Mouse (Mus musculus): Measurements from ENCODE around the gene Trpm5.

Gene Trpm5

DNA sequence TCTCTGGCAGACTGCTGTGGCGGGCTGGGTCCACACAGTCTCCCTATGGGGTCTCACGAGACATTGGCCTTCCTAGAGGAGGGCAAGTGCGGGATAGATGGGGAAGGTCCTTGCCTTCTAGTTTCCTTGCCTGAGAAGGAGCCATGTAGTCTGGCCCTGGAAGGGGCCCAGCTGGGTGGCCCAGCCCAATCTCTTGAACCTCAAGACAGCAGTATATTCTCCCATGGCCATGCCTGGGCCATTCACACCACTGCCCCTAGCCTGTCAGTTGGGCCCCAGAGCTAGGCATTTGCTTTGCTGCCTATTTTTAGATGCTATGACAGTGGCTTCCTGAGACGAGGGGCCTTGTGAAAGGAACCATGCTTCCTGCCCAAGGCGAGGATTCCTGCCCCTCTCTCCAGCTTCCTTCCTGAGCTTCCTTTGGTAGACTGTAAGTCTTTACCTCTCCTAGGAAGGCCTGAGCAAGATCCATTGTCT, 36.2 kb downstream of the Trpm5 start:
- WGBS, result 47% methylated on average over 5 of the region's 5 CpGs

- 70% methylated on average over 9 of the region's 9 CpGs for WGBS
These were observed 36.7 kb downstream of the Trpm5 start for GRCm38 (mm10) chr7:143057667-143058220.

DNA sequence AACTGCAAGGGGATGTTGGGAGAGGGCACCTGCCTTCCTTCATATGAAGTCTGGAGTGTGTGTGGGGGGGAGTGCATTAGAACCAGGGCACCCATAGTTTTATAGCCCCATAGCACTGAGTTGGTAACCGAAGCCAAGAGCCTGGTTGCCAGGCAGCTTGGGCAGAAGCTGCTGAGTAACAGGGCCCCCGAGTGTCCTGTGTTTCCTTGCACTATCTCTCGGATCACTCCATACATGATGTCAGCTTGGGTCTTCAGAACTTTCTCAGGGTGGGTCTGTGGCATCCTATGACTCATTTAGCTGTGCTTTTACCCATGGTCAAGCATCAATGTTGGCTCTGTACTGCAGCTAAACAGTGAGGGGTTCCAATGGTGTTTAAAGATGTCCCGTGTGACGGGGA, 37.4 kb downstream of the Trpm5 start:
- WGBS, result 64% methylated on average over 5 of the region's 5 CpGs

DNA sequence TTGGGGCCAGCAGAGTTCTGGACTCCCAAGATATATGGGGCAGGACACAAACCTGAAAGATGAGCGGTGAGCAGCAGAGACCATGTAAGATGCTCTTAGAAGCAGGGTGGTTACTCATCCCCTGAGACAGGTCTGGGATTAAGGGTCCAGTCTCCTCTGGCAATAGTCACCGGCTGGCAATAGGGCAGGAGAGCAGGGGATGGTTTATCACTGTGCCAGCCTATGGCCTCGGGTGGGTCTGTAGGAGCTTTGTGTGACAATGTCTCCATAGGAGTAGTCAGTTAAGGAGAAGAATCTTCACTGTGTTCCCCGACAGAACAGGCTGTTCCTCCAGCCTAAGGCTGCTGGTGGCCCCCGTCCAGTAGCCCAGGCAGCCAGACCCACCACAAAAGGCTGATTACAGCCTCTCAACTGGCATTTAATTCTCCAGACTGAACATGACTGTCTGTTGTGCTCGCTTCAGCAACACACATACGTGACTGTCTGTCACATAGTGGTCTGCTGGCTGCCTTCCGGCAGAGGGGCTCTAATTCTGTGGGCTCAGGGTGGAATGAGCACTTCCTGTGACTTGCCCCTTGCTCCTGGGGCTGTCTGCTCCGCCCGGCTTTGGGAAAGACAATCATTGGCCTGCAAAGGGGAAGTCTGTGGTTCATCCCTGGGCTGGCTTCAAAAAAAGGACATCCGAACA, 38.8 kb downstream of the Trpm5 start:
- 33% methylated on average over 11 of the region's 11 CpGs for WGBS

DNA sequence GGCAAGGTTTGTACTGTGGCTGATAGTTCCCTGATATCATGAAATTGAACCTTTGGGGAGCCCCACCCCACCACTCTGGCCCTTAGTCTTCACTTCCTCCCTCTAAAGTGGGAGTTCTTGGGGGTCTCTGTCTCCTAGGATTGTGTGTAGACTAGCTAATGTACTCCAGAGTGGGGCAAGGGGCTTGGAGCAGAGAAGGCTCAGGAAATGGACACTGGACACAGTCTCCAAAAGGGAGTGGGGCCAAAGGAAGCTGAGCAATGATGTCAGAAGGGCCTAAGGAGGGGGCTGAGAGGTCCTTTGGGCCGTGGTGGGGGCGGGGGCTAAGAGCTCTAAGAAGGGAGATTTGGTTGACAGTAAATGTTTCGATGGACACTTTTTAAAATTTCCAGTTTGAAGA, 39.4 kb downstream of the Trpm5 start:
- WGBS, result 60% methylated on average over 3 of the region's 3 CpGs

- WGBS, result 14% methylated on average over 3 of the region's 3 CpGs
These were observed 39.9 kb downstream of the Trpm5 start for GRCm38 (mm10) chr7:143054612-143054965.

DNA sequence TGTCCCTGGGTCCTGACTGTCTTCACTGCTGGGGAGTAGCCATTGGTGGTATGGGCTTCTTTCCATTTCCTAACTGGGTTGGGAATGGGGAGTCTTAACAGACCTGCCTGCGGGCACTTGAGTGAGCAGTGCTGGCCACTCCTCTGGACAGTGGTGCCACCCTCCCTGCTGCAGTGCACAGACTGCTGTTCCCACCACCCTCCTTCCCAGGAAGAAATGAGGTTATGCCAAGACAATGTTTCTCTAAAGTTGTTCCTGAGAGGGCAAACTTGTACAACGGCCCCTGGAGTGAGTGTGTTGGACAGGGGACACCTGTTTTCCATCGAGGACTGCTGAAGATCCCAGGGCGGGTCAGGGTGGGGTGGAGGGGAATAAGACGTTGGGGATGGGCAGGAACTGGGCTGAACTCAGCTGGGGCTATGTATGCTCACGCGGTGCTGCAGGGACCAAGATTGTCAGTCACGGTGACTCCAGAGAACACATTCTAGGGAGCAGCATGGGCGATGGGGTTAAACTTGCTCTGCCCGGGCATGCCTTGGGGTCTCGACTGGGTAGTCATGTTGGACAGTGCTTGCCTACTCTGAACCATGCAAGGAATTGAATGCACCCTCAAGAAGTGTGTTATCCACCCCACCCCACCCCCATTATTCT, 40.4 kb downstream of the Trpm5 start:
- 21% methylated on average over 11 of the region's 11 CpGs for WGBS

DNA sequence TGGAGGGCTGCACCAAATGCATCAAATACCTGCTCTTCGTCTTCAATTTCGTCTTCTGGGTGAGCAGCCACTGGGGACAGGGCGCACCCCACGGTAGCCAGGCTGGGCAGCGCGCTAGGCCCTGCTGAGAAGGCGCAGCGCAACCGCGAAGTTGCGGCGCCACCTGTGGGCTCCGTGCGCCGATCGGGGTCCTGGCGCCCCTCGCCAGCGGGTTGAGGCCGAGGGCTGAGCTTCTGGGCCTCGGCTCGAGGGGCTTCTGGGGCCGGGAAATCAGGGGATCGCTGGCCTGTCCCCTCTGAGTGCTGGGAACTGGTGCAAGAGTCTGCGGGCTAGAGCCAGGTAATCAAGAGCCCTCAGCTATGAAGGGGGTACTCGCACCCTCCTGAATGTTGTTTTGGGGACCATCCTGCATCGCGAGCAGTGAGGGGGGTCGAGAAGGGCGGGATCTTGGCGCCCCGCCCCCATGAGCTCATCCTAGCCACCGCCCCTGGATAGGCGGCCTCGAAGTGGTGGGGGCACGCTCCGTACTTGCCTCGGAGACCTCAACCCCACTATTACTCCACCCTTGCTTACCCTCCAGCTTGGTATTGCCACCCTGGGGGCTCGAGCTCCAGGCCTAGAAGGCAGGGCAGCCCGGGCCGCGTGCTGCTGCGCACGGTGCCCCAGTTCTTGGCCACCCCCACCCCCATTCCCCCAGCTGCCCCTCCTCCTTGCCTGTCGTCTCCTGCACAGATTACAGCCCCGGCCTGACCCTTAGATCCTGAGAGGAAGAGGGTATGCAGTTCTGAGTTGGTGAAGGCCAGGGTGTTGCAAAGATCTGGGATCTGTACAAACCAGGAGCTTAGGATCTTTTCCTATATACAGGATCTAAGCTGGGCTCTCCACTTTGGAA, 41.2 kb downstream of the Trpm5 start:
- WGBS, result under 1% methylated on average over 46 of the region's 46 CpGs

DNA sequence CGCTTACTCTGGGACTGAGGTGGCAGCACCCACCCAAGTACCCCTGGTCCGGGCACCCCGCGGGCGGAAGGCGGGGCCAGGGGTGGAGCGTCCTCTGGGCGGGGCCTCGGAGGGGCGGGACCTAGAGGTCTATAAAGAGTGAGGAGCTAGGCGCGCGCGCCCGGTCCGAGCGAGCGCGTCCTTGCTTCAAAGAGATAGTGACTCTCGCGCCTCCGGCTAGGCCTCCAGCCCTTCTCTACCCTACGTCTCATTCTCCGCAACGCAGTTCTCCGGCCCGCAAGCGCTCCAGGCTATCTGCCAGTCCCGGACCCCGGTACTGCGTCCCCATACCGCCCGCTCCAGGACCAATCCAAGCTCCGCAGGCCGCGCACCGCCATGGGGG, 41.8 kb downstream of the Trpm5 start, which contains the start of gene Cd81:
Gene Cd81, plus strand, starts transcription at position 114 of the 382 bp plus-strand sequence.
- WGBS, result 1% methylated on average over 34 of the region's 37 CpGs

DNA sequence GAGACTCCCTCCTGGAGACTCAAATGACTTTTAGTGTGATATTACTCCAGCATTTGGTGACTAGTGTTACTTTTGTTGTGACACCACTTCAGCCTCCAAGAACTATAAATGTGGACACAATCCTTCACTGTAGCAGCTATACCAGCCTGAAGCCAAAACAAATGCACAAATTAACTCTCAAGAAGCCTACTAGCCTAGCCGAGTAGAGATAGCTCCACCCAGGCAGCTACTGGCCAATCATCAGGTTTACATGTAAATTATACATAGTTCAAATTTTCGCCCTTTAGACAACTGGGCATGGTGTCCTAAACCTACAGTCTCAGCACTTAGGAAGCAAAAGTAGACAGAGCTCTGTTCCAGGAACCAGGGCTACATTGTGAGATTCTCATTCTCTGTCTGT, 43.1 kb downstream of the Trpm5 start:
- WGBS, result 76% methylated on average over 2 of the region's 2 CpGs

GRCm38 (mm10) chr7:143049841-143050816, 44.3 kb downstream of the Trpm5 start:
- WGBS, result 90% methylated on average over 3 of the region's 3 CpGs

- 75% methylated on average over 3 of the region's 3 CpGs for WGBS
These were observed 45.1 kb downstream of the Trpm5 start for GRCm38 (mm10) chr7:143049331-143049730.

GRCm38 (mm10) chr7:143046358-143046757, 48.1 kb downstream of the Trpm5 start:
- WGBS, result 72% methylated on average over 7 of the region's 7 CpGs

DNA sequence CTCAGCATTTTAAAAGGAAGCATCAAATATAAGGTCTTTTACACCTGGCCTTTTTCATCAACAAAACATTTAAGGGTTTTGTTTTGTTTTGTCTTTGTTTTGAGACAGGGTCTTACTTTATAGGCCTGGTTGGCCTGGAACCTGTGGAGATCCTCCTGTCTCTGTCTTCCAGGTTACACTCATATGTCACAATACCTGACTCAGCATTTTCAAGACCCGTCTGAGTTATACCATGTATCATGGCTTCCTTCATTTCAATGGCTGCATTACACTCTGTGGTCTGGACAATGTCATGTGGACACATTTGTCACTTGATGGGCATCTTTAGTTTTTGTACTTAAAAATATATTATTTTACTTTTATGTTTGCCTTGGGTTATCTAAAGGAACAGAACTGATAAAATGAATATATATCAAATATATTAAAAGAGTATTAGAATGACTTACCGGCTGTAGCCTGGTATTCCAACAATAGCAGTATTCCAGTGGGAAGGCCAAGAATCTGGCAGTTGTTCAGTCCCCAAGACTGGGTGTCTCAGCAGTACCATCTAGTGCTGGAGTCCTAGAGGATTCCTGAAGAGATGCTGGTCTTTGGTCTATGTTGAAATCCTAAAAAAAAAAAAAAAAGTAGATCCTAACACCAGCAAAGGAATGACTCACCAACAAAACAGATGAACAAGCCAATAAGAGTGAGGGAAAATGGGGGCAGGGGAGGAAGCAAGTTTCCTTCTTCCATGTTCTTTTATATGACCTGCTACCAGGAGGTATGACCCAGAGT, 50.2 kb downstream of the Trpm5 start:
- WGBS, result 82% methylated on average over 2 of the region's 2 CpGs

DNA sequence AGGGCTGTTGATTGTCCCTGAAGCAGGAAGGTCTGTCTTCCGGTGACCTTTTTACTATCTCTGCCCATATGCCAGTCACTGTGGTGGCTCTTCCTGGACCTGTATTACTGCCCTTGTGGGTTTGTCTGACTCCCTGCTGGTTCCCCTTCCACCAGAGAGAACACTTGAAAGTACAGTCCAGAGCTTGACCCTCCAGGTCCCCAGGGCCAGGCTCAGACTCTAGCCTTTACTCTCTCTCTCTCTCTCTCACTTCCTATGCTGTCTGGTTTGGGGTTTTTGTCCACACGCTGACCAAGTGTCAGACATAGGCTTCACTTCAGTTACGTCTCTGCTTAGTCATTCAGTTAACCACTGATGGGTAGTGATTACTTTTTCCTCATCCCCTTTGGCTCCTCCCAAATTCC, 51.5 kb downstream of the Trpm5 start:
- WGBS, result 68% methylated on average over 3 of the region's 3 CpGs

GRCm38 (mm10) chr7:143042089-143042488, 52.4 kb downstream of the Trpm5 start:
- 61% methylated on average over 3 of the region's 3 CpGs for WGBS

- 69% methylated on average over 3 of the region's 3 CpGs for WGBS
These were observed 53.2 kb downstream of the Trpm5 start for GRCm38 (mm10) chr7:143041138-143041822.

DNA sequence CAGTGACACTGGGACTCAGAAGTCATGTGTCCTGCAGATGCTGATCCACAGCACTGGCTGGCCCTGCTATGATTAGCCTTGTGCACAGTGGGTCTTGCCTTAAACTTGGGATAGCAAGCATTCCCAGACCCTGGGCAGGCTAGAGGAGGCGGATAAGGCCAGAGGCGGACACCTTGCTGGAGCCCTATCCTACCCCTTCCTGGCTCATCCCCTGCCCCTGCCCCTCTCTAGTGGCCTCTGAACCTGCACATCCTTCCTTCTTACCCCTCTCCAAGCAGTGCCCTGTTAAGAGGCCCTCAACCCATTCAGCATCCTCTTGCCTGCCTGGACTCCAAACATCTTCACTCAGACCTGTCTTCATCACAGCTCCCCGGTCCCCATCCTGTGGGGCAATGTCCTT, 53.9 kb downstream of the Trpm5 start:
- WGBS, result 96% methylated on average over 3 of the region's 3 CpGs

- 90% methylated on average over 3 of the region's 3 CpGs for WGBS
These were observed 56.1 kb downstream of the Trpm5 start for GRCm38 (mm10) chr7:143038174-143038931.
